Mouse (Mus musculus) CH12.LX (cell line): ENCODE data around the gene Tm4sf1.

ENCODE experiments used
- E2F4 ChIP-seq: IDR thresholded peaks from 2 replicates; pipeline ENCODE4 v1.6.1; 2011; ENCODE audit warnings: low read depth, low read length, improper control_type of control experiment; ENCODE audit not compliant: insufficient replicate concordance
- EP300 ChIP-seq: IDR thresholded peaks from 2 replicates; pipeline ENCODE4 v1.6.1; 2011; ENCODE audit warnings: low read length, improper control_type of control experiment
- MAX ChIP-seq: IDR thresholded peaks from 2 replicates; pipeline ENCODE4 v1.6.1; 2011; ENCODE audit warnings: low read length, improper control_type of control experiment
- POLR2A ChIP-seq: IDR thresholded peaks from 2 replicates; pipeline ENCODE4 v1.6.1; 2011; ENCODE audit warnings: low read depth, mild to moderate bottlenecking, improper control_type of control experiment, low read length
- ZC3H11A ChIP-seq: IDR thresholded peaks from 2 replicates; pipeline ENCODE4 v1.6.1; 2012; ENCODE audit warnings: low read depth, mild to moderate bottlenecking, inconsistent platforms, low read length, improper control_type of control experiment

DNA sequence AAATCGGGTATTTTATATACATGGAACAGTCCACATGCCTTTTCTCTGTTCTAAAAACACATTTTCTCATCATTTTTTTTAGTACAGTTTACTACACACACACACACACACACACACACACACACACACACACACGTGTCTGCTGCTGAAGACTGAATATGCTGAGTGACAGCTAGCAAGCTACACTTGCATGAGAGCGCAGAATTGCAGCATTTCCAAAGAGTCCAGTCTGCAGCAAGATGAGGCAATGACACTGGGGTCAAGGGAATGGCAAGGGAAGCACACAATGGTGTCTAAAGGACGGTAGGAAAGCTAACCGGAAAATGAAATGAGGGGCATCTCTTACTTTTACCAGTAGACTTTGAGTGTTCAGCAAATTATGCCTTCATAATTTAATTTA lies 43.0 kb upstream of the Tm4sf1 start:
- TF ChIP-seq ZC3H11A (no peak), E2F4 (no peak), MAX (no peak), POLR2A (no peak), EP300 (no peak)
